Mouse (Mus musculus) heart, adult 9 months (tissue): Measurements from ENCODE around the gene Ero1lb.

Experiments used
- DNase-seq, 2 experiments: peaks; one replicate each; pipeline ENCODE4 v3.0.0; 2022; ENCODE audit warnings: low spot score in 2 of 2

The Ero1lb gene

DNA sequence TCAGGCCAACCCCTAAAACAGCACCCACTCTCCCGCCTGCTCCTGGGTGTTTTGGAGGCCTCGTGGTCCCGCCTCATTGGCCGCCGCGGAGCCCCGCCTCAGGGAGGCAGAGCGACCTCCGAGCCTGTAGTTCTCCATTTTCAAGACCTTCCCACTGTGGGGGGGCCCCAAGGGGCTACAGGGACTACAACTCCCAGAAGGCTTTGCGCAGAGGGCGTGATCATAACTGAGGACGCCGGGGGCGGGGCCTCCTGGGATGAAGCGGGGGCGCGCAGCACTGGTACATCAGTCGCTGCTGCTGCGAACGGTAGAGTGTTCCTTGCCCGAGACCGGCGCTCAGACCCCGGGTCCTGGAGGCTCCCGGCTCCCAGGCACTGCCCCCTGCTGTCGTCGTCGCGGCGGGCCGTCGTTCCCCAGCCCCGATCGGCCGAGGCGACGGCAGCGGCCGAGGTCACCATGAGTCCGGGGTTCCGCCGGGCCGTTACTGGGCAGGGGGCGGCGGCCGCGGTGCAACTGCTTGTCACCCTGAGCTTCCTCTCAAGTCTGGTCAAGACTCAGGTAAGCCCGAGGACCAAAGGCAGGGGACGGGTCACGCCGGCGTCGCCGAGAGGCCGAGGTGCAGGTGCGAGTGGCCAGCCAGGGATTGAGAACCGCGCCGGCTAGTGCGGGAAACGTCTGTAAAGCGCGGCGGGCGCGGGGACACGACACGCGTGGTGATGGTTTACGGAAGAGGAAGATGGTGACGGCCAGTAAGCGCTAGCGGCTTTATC is at the start of gene Ero1lb:
Gene Ero1lb (plus strand): TSS at position 254 of the 770 bp plus-strand sequence.
- peak; percentile 99 for DNase-seq

DNA sequence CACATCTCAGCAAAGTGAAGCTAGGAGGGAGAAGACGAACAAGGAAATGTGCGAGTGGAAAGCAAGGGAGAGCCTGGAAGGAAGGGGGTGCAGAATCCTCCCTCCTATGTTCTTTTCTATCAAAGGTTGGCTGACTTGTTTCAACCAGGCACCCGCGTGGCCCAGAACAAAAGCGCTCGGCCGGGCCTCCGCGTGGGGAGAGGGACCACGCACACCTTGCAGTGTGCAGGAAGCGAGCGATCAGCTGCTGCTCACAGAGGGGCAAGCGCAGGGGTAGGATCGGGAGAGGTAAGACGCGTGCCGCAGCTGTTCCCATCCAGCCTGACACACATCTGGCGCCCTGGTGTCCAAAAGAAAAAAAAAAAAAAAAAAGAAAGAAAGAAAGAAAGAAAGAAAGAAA is 46.3 kb upstream of the Ero1lb start:
- DNase-seq, result no peak

DNA sequence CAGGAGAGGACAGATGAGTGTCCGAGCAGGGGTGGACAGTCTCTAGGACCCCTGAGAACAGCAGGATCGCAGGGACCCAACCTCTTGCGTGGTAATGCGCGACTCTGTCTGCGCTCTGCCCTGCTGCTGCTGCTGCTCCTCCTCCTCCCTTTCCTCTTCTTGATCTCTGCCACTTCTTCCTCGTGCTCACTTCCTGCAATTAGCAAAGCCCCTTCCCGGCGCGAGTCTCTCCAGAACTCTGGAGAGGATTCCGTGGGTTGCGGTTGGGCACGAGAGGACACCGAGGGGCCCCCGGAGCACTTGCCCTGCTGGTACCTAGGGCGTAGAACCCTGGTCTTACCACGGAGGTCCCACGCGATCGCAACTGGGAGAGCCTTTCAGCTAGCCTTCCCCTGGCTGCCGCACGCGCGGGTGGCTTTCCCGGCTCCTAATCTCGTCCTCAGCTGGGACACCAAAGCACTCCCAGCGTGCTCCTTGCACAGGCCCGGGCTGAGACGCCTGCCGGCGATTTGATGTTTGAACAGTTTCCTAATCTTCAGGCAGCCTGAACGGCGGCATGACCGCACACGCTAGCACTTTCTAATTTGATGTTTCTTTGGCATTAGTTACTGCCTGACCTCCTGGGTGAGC is 45.6 kb upstream of the Ero1lb start, which contains the start of gene Edaradd:
Gene Edaradd (minus strand): TSS at position 484 of the 630 bp plus-strand sequence.
- peak; percentile 25 to 41 for DNase-seq

DNA sequence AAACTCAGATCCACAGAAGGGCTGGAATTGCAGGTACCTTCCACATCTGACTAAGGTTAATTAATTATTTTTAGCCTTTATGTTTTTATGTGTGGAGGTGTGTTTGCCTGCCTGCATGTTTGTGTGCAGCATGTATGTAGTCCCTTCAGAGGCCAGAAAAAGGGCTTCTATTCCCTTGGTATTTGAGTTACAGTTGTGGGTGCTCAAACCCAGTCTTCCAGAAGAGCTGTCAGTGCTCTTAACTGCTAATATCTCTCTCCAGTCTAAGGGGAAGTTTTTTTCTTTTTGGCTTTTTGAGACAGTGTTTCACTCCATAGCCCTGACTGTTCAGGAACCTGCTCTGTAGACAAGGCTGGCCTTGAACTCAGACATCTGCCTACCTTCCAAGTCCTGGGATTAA is 43.3 kb upstream of the Ero1lb start:
- no peak for DNase-seq

GRCm38 (mm10) chr13:12525678-12526077 is 40.0 kb upstream of the Ero1lb start:
- DNase-seq, result no peak

GRCm38 (mm10) chr13:12534628-12535027 is 31.0 kb upstream of the Ero1lb start:
- DNase-seq, result no peak

DNA sequence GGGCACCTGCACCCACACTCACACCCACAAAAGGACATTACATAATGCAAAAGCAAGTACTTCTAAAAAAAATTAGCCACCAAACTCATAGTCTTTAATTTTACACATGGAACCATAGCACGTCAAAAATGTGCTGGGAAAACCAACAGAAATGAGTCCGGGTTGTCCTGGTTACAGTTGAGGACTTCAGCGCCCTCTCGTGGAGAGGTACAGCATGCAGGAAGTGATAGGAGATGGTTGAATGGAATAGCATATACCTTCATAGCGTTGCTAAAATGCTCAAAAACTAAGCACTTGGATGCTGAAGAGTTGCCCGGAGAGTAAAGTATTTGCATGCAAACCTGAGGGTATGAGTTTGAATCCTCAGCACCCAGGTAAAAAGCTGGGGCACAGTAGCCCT is 27.7 kb upstream of the Ero1lb start:
- no peak for DNase-seq

DNA sequence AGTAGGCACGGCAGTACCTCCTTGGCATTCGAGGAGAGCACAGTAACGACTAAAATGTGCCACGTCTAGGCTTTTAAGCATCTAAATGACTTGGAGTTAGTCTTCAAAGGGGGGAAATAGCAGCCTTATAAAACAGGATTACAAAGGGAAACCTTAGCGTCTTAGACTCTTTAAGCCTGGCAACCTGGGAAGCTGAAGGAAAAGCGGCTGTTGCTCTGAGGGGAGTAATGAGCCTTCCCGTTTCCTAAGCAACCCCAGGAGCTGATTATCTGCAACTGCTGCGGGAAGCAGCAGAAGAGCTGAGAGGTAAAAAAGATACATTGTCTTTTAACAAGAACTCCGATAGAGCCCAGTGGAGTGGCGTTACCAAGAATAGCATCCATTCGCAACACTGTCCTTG is 26.0 kb upstream of the Ero1lb start:
- no peak for DNase-seq

- no peak for DNase-seq
Measured at GRCm38 (mm10) chr13:12540119-12540518, 25.6 kb upstream of the Ero1lb start.

GRCm38 (mm10) chr13:12542006-12542981 is 23.4 kb upstream of the Ero1lb start:
- DNase-seq, result peak; percentile 23 to 47

DNA sequence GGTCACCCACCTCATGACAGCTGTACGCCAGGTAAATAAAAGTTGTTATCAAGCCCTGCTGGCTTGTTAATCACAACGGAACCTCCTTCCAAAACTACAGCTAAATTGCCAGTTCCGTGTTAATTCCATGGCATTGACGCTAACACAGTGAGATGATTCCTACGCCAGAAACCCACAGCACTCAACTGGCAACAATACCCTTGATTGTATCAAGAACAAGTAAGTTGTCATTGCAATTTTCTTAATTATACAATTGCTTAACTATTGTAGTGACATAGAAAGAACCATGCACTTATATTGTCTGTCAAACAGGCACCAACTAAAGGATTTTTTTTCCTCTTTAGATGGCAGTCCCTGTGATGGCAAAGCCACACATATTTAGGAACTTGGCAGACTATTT is 22.4 kb upstream of the Ero1lb start:
- DNase-seq, result no peak

DNA sequence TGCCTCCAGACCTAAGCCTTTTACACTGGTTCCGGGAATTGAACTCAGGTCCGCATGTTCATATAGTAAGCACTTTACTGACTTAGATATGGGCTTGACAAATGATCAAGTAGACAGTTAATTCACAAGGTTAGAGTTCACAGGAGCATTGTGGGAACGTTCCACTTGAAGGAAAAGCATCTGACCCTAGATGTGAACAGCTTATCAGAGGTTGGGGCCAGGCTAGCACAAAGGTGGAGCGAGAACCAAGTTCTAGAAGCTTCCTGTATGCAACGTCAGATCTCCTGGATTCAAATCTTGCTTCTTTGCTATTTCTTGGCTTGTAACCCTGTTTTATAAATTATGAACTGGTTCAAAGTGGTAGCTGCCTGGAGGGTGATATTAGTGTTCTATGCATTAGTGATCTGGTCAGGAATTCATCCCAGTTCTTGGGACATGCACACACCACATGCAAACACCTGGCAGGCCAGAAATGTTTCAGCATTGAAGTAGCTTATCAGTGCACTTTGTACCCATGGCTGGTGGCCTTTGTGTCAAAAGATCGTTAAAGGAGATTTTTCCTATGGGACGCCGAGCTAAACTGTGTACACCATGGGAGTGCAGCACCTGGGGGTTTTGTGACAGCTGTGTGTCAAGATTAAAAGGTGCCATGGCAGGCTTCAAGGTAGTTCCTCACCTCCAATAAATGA is 21.6 kb upstream of the Ero1lb start:
- DNase-seq, result no peak

- no peak for DNase-seq
Measured at GRCm38 (mm10) chr13:12554211-12554610, 11.5 kb upstream of the Ero1lb start.

DNA sequence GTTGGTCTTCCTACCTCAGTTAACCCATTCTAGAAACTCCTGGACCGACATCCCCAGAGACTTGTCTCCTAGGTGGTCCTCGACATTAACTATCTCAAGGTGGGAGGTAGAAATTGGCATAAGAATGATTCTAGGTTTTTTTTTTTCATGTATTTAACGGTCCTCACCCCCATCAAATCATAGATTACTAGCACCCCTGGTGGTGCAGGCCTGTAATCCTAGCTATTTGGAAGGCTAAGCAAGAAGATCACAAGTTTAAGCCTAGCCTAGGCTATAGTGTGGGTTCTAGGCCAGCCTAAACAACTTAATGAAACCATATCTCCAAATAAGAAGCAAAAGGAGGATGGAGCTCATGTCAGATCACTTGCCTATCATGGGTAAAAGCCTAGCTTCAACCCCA is 6.6 kb upstream of the Ero1lb start:
- DNase-seq, result no peak

DNA sequence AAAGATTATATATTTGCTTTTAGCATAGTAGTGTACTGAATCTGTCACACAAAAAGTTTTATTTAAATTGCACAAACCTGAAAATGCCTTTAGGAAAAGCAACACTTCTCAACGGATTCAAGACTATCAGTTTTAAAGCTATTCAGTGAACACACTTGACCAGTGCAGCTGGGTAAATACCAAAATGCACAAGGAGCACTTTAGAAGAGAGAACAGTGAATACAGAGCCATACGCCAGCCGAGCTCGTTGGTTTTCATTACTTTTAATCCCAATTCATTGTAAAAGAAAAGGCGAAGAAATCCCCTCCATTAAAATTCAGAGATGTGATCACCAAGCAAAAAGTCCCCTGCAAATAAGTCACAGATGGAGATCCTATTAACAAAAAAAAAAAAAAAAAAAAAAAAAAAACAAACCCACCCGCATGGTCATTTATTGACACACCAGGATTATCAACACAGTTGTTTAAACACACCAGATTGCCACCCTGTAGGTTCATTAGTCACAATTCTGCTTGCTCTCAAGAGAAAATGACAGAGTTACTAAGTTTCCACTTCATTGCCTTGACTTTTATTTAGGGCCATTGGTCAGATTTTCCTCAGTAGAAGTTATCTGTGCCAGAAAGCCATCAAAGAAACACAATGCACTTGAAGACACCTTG is 6.1 kb upstream of the Ero1lb start:
- DNase-seq, result no peak

DNA sequence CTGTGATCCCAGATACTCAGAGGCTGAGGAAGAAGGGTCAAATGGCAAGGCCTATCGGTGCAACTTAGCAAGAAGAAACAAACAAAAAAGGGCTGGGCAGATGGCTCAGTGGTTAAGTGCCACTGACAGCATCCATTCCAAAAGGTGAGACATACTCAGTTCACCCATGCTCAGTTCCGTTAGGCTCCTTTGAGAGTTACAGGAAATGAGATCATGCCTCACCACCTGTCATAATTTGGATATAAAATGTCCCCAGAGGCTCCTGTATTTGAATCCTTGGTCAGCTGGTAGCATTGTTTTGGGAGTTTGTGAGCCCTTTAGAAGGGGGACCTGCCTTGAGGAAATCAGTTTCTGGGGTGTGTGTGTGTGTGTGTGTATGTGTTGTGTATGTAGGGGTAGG is 3.9 kb upstream of the Ero1lb start:
- no peak for DNase-seq

GRCm38 (mm10) chr13:12562256-12562655 is 3.4 kb upstream of the Ero1lb start:
- no peak for DNase-seq

DNA sequence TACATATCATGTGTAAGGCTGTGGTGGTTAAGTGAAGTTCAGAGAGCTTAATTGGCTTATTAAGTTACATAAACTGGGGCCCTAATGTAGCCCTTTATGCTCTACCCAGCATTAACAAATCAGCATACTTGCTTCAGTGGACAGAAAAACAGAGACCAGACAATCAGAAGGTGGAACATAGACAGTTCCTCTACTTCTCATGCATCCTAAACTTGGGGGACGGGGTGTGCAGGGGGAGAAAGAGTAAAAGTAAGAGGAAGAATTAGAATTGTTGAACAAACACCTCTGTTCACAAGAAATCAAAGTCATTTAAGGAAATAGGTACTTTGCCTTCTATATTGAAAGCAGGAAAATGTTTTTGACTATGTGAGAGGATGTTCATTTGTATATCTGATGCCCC is 2.3 kb downstream of the Ero1lb start:
- DNase-seq, result no peak

DNA sequence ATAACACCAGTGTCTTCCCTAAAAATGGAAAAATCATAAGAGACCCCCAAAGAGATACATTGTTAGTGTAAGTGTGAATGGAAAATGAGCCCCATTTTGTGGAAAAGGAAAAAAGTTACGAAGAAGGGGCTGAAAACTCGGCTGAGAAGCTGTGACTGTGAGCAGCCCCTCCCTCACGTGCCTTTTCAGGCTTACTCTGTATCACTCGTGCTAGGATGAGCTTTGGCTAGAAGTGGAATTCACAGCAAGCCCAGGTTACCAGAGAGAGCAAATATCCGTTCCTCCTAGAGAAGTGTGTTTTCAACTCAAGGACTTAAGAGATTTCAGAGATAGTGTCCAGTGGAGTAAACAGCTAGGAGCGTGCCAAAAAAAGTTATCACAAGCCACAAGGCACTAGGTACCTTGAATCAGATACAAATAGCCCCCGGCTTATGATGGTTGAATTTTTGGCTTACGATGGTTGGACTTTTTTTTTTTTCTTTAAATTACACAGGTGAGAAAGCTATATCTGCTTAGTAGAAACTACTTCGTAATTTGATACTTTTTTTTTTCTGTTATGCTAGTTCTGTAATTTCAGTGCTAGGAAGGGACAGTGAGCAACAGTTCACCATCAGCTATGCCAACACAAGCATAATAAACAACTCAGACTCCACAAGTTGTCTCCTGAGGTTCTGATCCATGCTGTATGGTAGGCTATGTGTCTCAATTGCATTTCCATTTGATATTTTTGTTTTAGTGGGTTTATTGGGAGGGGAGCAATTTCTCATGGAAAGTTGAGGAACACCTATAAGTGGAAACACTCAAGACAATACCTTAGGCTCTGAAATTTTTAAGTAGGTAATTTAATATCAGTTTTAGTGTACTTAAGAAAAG is 3.2 kb downstream of the Ero1lb start:
- DNase-seq, result no peak

DNA sequence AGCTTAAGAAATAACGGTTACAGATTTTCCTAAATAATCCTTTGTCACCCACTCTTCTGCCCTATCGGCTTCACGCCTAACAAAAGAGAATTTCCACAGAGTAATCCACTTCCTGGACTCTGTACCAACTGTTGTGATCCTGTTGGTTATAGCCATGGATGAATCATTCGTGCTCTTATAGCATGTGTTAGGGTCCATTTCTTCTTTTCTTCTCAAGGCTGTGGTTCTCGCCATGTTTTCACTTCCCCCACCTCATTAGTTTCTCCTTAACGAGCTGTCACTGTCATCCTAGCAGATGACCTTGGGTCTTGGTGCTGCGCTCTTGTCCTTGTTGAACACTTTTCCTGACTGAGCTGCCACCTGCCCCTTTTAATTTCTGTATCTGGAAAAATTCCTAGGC is 4.1 kb downstream of the Ero1lb start:
- no peak for DNase-seq
